Mouse (Mus musculus) midbrain, embryonic 10.5 days (tissue): ENCODE data around the gene Gm10408. TPM values are rescaled to one million over a fixed set of nuclear protein-coding genes. Genes with fewer than 3 reads are reported as not detected.
"Not testable (repeated sequence)": the region's sequence is repeated elsewhere in the genome, so short reads cannot be mapped to it uniquely, and the experiment has no call there.

Experiments used
- DNase-seq: peaks from one replicate; pipeline ENCODE4 v3.0.0-alpha.2; 2017; ENCODE audit warnings: low spot score
- H3K27ac ChIP-seq: fragments of 300-500 bp; sonication (generic); replicated peaks from 2 replicates; pipeline ENCODE4 v1.5.1; 2016; ENCODE audit warnings: mild to moderate bottlenecking
- H3K27me3 ChIP-seq: fragments of 300-500 bp; sonication (generic); 2 replicates; pipeline ENCODE4 v1.6.1; 2016; ENCODE audit warnings: low read depth, mild to moderate bottlenecking; ENCODE audit not compliant: poor library complexity, severe bottlenecking
- H3K36me3 ChIP-seq: fragments of 300-500 bp; sonication (generic); 2 replicates; pipeline ENCODE4 v1.6.1; 2016; ENCODE audit warnings: mild to moderate bottlenecking, moderate library complexity
- H3K4me1 ChIP-seq: fragments of 300-500 bp; sonication (generic); 2 replicates; pipeline ENCODE4 v1.6.1; 2016
- H3K4me3 ChIP-seq: fragments of 300-500 bp; sonication (generic); 2 replicates; pipeline ENCODE4 v1.5.1; 2016; ENCODE audit warnings: mild to moderate bottlenecking, moderate library complexity
- H3K9me3 ChIP-seq: fragments of 300-500 bp; sonication (generic); replicated peaks from 2 replicates; pipeline ENCODE4 v1.6.1; 2016; ENCODE audit warnings: mild to moderate bottlenecking
- WGBS: fragments of 180-500 bp; shearing (Covaris S2); methylation state at CpG from one replicate; pipeline ENCODE4 v1.1.7; 2016; 5-methylcytosine and 5-hydroxymethylcytosine counted together
- polyA plus RNA-seq: library from polyadenylated mRNA; unstranded; fragments of >200 nt; fragmentation: Nextera tagmentation; extraction: Ambion mirVana; gene quantifications from 2 replicates; pipeline ENCODE4 v1.2.1, GENCODE M21; 2016

Gm10408 gene
- not detected in 2 replicates for polyA plus RNA-seq

GRCm38 (mm10) chr14:3449079-3449478, at the start of gene Gm10408:
Gene Gm10408 (plus strand): TSS chr14:3449379.
- not testable (repeated sequence) for H3K27ac ChIP-seq, H3K9me3 ChIP-seq, H3K36me3 ChIP-seq, DNase-seq, H3K27me3 ChIP-seq, H3K4me3 ChIP-seq, H3K4me1 ChIP-seq
- no CpG with 5 or more reads among the region's 3 CpGs for WGBS

GRCm38 (mm10) chr14:3412314-3412713, 36.9 kb upstream of the Gm10408 start, which contains the start of gene Gm10409:
Gene Gm10409 (plus strand): TSS chr14:3412614.
- H3K27me3 ChIP-seq, H3K9me3 ChIP-seq, H3K36me3 ChIP-seq, H3K27ac ChIP-seq, H3K4me1 ChIP-seq, H3K4me3 ChIP-seq, DNase-seq: not testable (repeated sequence)
- WGBS, result no CpG with 5 or more reads among the region's 32 CpGs

GRCm38 (mm10) chr14:3427803-3428202, 21.4 kb upstream of the Gm10408 start, which contains the start of gene Gm3005:
Gene Gm3005 (plus strand): TSS chr14:3428103.
- H3K9me3 ChIP-seq, result not testable (repeated sequence)
- WGBS, result no CpG with 5 or more reads among the region's 2 CpGs

More at GRCm38 (mm10) chr14:3427803-3428202, 21.4 kb upstream of the Gm10408 start, which contains the start of gene Gm3005:
- H3K27me3 ChIP-seq, H3K27ac ChIP-seq, H3K36me3 ChIP-seq, H3K4me1 ChIP-seq, H3K4me3 ChIP-seq, DNase-seq: not testable (repeated sequence)

Other genes with a start within 250 kb of the Gm10408 start
- gene D830030K20Rik, start 240.9 kb upstream of the Gm10408 start, polyA plus RNA-seq, result 11.2 and 12.7 TPM in 2 replicates
- gene Gm2956, start 116.8 kb upstream of the Gm10408 start, polyA plus RNA-seq, result not detected in 2 replicates
- gene Gm10413, start 54.3 kb upstream of the Gm10408 start, polyA plus RNA-seq, result not detected in 2 replicates
- 1.5 and 2.0 TPM in 2 replicates for gene Gm10409, start 36.8 kb upstream of the Gm10408 start, polyA plus RNA-seq
- gene Gm3005, start 21.3 kb upstream of the Gm10408 start, polyA plus RNA-seq, result 1.3 and 1.5 TPM in 2 replicates
- gene Gm3012, start 185.1 kb downstream of the Gm10408 start, polyA plus RNA-seq, result not detected in 2 replicates
- 1.5 and 2.0 TPM in 2 replicates for gene Gm3020, start 202.7 kb downstream of the Gm10408 start, polyA plus RNA-seq
- not detected in 2 replicates for gene Gm3043, start 239.4 kb downstream of the Gm10408 start, polyA plus RNA-seq